Mouse (Mus musculus) urinary bladder, postnatal 4 days (tissue): ENCODE results near the gene Ubap1l.

ENCODE experiments used
- DNase-seq, 2 experiments: peaks; one replicate each; pipeline ENCODE4 v3.0.0; 2021 to 2022; ENCODE audit warnings: low spot score in 2 of 2

Gene Ubap1l

DNA sequence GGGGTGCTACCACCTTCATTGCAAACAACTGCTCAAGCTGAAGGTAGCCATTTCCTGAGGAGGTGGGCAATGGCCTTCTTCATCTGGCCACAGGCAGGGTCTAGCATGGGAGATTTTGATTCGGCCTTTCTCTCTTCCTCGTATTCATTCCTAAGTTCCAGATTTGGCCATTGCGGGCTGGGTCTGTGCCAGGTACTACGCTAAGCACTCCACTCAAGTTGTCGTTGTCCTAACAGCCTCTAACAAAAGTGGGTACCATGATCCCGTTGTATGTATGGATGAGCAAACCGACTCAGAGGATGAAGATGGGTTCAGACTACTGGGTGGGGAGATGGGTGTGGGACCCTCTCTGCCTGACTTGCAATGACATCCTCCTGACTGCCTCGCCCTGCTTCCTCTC is 49.5 kb downstream of the Ubap1l start:
- no peak for DNase-seq

DNA sequence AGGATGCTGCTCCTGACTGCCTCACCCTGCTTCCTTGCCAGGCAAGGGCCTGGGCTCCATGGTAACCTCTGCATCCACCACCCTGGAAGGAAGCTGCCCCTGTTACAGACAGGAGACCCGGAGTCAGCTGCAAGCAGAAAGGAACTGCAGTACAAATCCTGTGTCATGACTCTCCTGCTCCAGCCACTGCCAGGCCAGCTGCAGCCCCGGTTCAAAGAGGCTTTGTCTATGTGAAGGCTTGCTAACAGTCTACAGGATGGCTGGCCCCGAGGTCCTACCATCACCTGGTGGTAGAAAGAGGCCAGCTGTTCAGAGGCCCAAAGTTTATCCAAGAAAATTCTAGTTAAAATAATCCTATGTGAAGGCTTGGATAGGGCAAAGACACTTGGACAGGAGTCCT is 50.5 kb downstream of the Ubap1l start:
- DNase-seq = no peak

- DNase-seq = no peak
Measured at GRCm38 (mm10) chr9:65417738-65418137, 56.9 kb downstream of the Ubap1l start.

DNA sequence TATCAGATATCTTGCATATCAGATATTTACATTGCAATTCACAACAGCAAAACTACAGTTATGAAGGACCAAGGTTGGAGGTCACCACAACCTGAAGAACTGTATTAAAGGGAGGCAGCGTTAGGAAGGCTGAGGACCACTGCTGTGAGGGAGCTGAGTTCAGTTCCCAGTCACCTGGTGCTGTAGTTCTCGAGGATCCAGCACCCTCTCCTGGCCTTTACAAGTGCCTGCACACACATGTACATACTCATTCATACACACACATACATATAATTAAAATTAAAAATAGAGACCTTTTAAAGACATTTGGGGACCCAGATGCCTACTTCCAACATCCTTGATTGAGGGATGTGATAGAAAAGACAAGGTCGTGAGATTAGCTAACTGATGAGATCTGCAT is 58.8 kb downstream of the Ubap1l start:
- DNase-seq = no peak

DNA sequence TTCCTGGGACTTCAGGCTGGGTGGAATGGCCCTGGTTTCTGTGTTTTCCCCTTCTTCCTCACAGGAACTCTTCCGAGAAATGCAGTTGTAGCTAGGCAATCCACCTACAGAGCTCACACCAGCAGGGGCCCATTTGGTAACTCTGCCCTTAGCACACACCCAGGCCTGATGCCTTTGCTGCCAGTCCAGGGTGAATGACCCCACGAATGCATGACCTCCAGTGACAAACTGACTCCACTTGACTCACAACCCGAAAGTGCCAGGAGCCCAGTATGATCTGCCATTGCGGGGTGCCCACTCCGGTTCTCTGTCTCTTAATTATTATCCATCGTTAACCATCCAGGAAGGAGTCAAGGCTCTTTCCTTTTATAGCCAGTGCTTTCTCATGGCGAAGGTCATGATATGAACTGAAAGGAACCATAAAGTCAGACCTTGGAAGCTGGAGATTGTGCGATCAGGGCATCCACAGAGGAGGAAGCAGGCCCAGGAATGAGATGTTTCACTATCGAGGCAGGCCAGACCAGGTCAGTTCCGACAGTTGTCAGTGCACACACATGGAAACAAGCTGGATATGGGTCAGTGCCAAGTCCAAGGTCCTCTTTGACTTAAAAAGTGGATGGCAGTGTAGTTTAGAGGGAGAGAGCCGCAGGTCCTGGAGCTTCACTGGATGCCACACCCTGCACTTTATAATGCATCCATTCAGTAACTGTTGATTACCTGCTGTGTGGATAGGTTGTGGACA is 62.1 kb downstream of the Ubap1l start, which contains the start of gene Slc51b:
Slc51b (minus strand) TSS at position 196 of the 742 bp plus-strand sequence.
- no peak for DNase-seq

DNA sequence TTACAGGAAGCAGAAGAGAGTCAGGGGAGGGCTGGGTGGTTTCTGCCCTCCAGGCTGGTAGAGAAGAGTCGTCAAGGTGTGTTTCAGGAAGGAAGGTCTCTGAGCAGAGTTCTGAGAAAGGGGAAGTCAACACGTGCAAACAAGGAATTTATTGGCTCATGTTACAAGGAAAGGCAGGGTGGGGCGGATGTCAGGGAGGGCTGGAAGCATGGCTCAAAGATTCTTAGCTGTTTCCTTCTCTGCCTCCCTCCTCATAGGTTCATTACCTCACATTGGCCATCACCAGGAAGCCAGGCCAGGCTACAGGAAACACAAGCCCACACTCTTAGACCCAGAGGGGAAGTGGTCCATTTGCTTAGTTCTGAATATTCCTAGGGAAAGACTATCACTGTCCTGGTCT is 63.6 kb downstream of the Ubap1l start:
- DNase-seq = no peak

DNA sequence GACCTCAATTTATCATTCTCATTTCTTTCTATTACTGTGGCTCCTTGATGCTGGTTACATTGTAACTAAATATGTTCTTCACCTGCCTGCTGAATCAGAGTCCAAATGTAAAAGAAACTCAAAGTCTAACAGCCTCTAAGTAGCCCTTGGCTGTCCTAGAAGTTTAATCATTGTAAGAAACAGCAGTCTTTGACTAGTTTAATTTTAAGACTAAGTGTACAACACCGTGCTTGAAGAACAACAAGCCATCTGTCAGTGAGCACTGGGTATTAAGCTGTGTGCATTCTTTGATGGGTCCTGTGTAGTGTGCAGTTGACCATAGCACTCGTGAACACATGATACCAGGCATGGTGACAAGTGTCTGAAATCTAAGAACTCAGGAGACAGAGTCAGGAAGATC is 66.7 kb downstream of the Ubap1l start:
- no peak for DNase-seq

- no peak for DNase-seq
Measured at GRCm38 (mm10) chr9:65428003-65428402, 67.2 kb downstream of the Ubap1l start.
